Mouse (Mus musculus) forebrain, postnatal 0 days (tissue): ENCODE results near the gene Itgb3. TPM values are rescaled to one million over a fixed set of nuclear protein-coding genes. Genes with fewer than 3 reads are reported as not detected.

ENCODE experiments used
- ATAC-seq: fragments of 200-750 bp; cut with Nextera tagmentation; 2 replicates; pipeline ENCODE4 v1.8.0; 2017; ENCODE audit warnings: mild to moderate bottlenecking, moderate library complexity
- DNase-seq: peaks from one replicate; pipeline ENCODE4 v3.0.0-alpha.2; 2015
- H3K27ac ChIP-seq: fragments of 300-500 bp; sonication (generic); 2 replicates; pipeline ENCODE4 v1.5.1; 2014; ENCODE audit warnings: low read depth, mild to moderate bottlenecking, antibody characterized with exemption, low read length, moderate library complexity, mixed read lengths
- H3K27me3 ChIP-seq: fragments of 300-500 bp; sonication (generic); 2 replicates; pipeline ENCODE4 v1.6.1; 2014; ENCODE audit warnings: mild to moderate bottlenecking, low read length, mixed read lengths; ENCODE audit not compliant: insufficient read depth
- H3K36me3 ChIP-seq: fragments of 300-500 bp; sonication (generic); 2 replicates; pipeline ENCODE4 v1.6.1; 2014; ENCODE audit warnings: mild to moderate bottlenecking, moderate library complexity; ENCODE audit not compliant: insufficient read depth
- H3K4me1 ChIP-seq: fragments of 300-500 bp; sonication (generic); 2 replicates; pipeline ENCODE4 v1.6.1; 2014; ENCODE audit warnings: antibody characterized with exemption; ENCODE audit not compliant: insufficient read depth
- H3K4me2 ChIP-seq: fragments of 300-500 bp; sonication (generic); 2 replicates; pipeline ENCODE4 v1.6.1; 2014; ENCODE audit warnings: low read depth, mild to moderate bottlenecking, moderate library complexity
- H3K4me3 ChIP-seq: fragments of 300-500 bp; sonication (generic); 2 replicates; pipeline ENCODE4 v1.5.1; 2014; ENCODE audit warnings: low read depth, low read length, mixed read lengths
- H3K9ac ChIP-seq: fragments of 300-500 bp; sonication (generic); 2 replicates; pipeline ENCODE4 v1.6.1; 2014; ENCODE audit warnings: mild to moderate bottlenecking
- H3K9me3 ChIP-seq: fragments of 300-500 bp; sonication (generic); 2 replicates; pipeline ENCODE4 v1.6.1; 2016; ENCODE audit warnings: low read length
- CTCF ChIP-seq: sonication (generic); IDR thresholded peaks from 2 replicates; pipeline ENCODE4 v1.5.1; 2016; ENCODE audit warnings: antibody characterized with exemption, control low read depth, low read depth
- WGBS: fragments of 180-500 bp; shearing (Covaris S2); extraction: QIAGEN DNeasy Blood & Tissue Kit; methylation state at CpG from one replicate; pipeline ENCODE4 v1.1.7; 2014; 5-methylcytosine and 5-hydroxymethylcytosine counted together
- polyA plus RNA-seq: library from polyadenylated mRNA; unstranded; fragments of >200 nt; fragmentation: Nextera tagmentation; extraction: Ambion mirVana; gene quantifications from 2 replicates; pipeline ENCODE4 v1.2.1, GENCODE M21; 2015
- total RNA-seq: library from RNA; depleted of rRNA; stranded (reverse); fragments of >200 nt; gene quantifications from 2 replicates; pipeline ENCODE4 v1.2.3, GENCODE M21; 2014

Gene Itgb3
- total and polyA plus RNA-seq, 2 experiments from 2014 or later: 0.71 to 1.2 TPM

- WGBS: 86% methylated on average over 13 of the region's 13 CpGs
- no peaks in the 10 kb centered on the region for H3K36me3 ChIP-seq
- no peaks in the 10 kb centered on the region for H3K4me1 ChIP-seq
- H3K9me3 ChIP-seq: 0 out of 2 replicates have a peak, but pooled peaks cover 6% of the 10 kb centered on the region
- no peak overlapping the region for H3K9ac ChIP-seq
- no peak overlapping the region for H3K4me3 ChIP-seq
- H3K4me2 ChIP-seq: no peak overlapping the region
- ATAC-seq (no peak), DNase-seq (no peak)
- TF ChIP-seq CTCF: no peak
- no peak overlapping the region for H3K27ac ChIP-seq
- H3K27me3 ChIP-seq: no peaks in the 10 kb centered on the region
Observed at GRCm38 (mm10) chr11:104592066-104592835, 15.5 kb upstream of the Itgb3 start.

GRCm38 (mm10) chr11:104596365-104596764 is 11.4 kb upstream of the Itgb3 start:
- ATAC-seq (no peak), DNase-seq (no peak)
- H3K9ac ChIP-seq: no peak overlapping the region
- no peaks in the 10 kb centered on the region for H3K9me3 ChIP-seq
- TF ChIP-seq CTCF: no peak
- H3K27me3 ChIP-seq: no peaks in the 10 kb centered on the region
- 87% methylated on average over 10 of the region's 10 CpGs for WGBS
- H3K4me3 ChIP-seq: no peak overlapping the region
- no peak overlapping the region for H3K27ac ChIP-seq
- no peaks in the 10 kb centered on the region for H3K36me3 ChIP-seq
- no peaks in the 10 kb centered on the region for H3K4me1 ChIP-seq
- H3K4me2 ChIP-seq: no peak overlapping the region

- ATAC-seq: no peak
- 72% methylated on average over 13 of the region's 13 CpGs for WGBS
Observed at GRCm38 (mm10) chr11:104599265-104599945, 8.4 kb upstream of the Itgb3 start.

GRCm38 (mm10) chr11:104600675-104601074 is 7.1 kb upstream of the Itgb3 start:
- no peak overlapping the region for H3K4me3 ChIP-seq
- H3K36me3 ChIP-seq: no peaks in the 10 kb centered on the region
- H3K27ac ChIP-seq: no peak overlapping the region
- WGBS: 63% methylated on average over 4 of the region's 4 CpGs
- TF ChIP-seq CTCF: no peak
- DNase-seq: no peak
- H3K27me3 ChIP-seq: no peaks in the 10 kb centered on the region
- H3K9ac ChIP-seq: no peak overlapping the region
- no peak overlapping the region for H3K4me2 ChIP-seq
- H3K9me3 ChIP-seq: no peaks in the 10 kb centered on the region
- H3K4me1 ChIP-seq: no peaks in the 10 kb centered on the region
- no peak for ATAC-seq

More at GRCm38 (mm10) chr11:104599265-104599945, 8.4 kb upstream of the Itgb3 start:
- H3K9me3 ChIP-seq: no peaks in the 10 kb centered on the region
- no peak overlapping the region for H3K27ac ChIP-seq
- no peaks in the 10 kb centered on the region for H3K4me1 ChIP-seq
- no peak overlapping the region for H3K4me2 ChIP-seq
- no peaks in the 10 kb centered on the region for H3K27me3 ChIP-seq
- TF ChIP-seq CTCF: no peak
- H3K36me3 ChIP-seq: no peaks in the 10 kb centered on the region
- no peak for DNase-seq
- no peak overlapping the region for H3K9ac ChIP-seq
- no peak overlapping the region for H3K4me3 ChIP-seq

- Histone ChIP-seq H3K9ac (no peak overlapping the region), H3K36me3 (no peaks in the 10 kb centered on the region), H3K4me3 (no peak overlapping the region), H3K4me1 (peaks cover 5% of the 10 kb centered on the region; the same call in 1 of the 2 replicates), H3K9me3 (no peaks in the 10 kb centered on the region), H3K27me3 (peaks cover 8% of the 10 kb centered on the region; the same call in 1 of the 2 replicates), H3K4me2 (no peak overlapping the region), H3K27ac (no peak overlapping the region)
- 50% methylated on average over 6 of the region's 6 CpGs for WGBS
- no peak for ATAC-seq
- TF ChIP-seq CTCF: no peak
- no peak for DNase-seq
Observed at GRCm38 (mm10) chr11:104604192-104604591, 3.6 kb upstream of the Itgb3 start.

GRCm38 (mm10) chr11:104608249-104608920 is 585 bp downstream of the Itgb3 start:
- H3K9ac ChIP-seq: peak overlapping the region; percentile 49
- no peaks in the 10 kb centered on the region for H3K9me3 ChIP-seq
- no peak overlapping the region for H3K27ac ChIP-seq
- no peak for DNase-seq
- H3K4me2 ChIP-seq: peak overlapping the region; percentile 86
- ATAC-seq: 0 out of 2 replicates have a peak, but pooled peaks have one; percentile 12
- H3K27me3 ChIP-seq: peaks cover 8% of the 10 kb centered on the region; the same call in 1 of the 2 replicates
- no peaks in the 10 kb centered on the region for H3K36me3 ChIP-seq
- peak overlapping the region; percentile 48 for H3K4me3 ChIP-seq
- TF ChIP-seq CTCF: no peak
- peaks cover 5% of the 10 kb centered on the region; the same call in 1 of the 2 replicates for H3K4me1 ChIP-seq
- 1% methylated on average over 23 of the region's 23 CpGs for whole genome bisulfite sequencing
